Mouse (Mus musculus) midbrain, embryonic 15.5 days (tissue): Measurements from ENCODE around the gene Pigl. TPM values are rescaled to one million over a fixed set of nuclear protein-coding genes. Genes with fewer than 3 reads are reported as not detected.

ENCODE experiments used
- ATAC-seq: fragments of 200-750 bp; cut with Nextera tagmentation; replicated peaks from 2 replicates; pipeline ENCODE4 v1.8.0; 2017; ENCODE audit warnings: moderate TSS enrichment
- H3K27ac ChIP-seq: fragments of 300-500 bp; sonication (generic); 2 replicates; pipeline ENCODE4 v1.5.1; 2015; ENCODE audit warnings: mild to moderate bottlenecking, inconsistent platforms
- H3K27me3 ChIP-seq: fragments of 300-500 bp; sonication (generic); replicated peaks from 2 replicates; pipeline ENCODE4 v1.6.1; 2015; ENCODE audit warnings: inconsistent platforms
- H3K36me3 ChIP-seq: fragments of 300-500 bp; sonication (generic); replicated peaks from 2 replicates; pipeline ENCODE4 v1.6.1; 2015; ENCODE audit warnings: inconsistent platforms
- H3K4me1 ChIP-seq: fragments of 300-500 bp; sonication (generic); 2 replicates; pipeline ENCODE4 v1.6.1; 2015; ENCODE audit warnings: inconsistent platforms
- H3K4me2 ChIP-seq: fragments of 300-500 bp; sonication (generic); 2 replicates; pipeline ENCODE4 v1.6.1; 2015; ENCODE audit warnings: inconsistent platforms, mild to moderate bottlenecking, moderate library complexity
- H3K4me3 ChIP-seq: fragments of 300-500 bp; sonication (generic); 2 replicates; pipeline ENCODE4 v1.5.1; 2015; ENCODE audit warnings: mild to moderate bottlenecking, inconsistent platforms
- H3K9ac ChIP-seq: fragments of 300-500 bp; sonication (generic); 2 replicates; pipeline ENCODE4 v1.6.1; 2015; ENCODE audit warnings: mild to moderate bottlenecking, inconsistent platforms
- H3K9me3 ChIP-seq: fragments of 300-500 bp; sonication (generic); 2 replicates; pipeline ENCODE4 v1.6.1; 2016; ENCODE audit warnings: inconsistent platforms
- WGBS: fragments of 180-500 bp; shearing (Covaris S2); methylation state at CpG from one replicate; pipeline ENCODE4 v1.1.7; 2015; ENCODE audit warnings: mixed read lengths; 5-methylcytosine and 5-hydroxymethylcytosine counted together
- polyA plus RNA-seq: library from polyadenylated mRNA; unstranded; fragments of >200 nt; fragmentation: Nextera tagmentation; extraction: Ambion mirVana; gene quantifications from 2 replicates; pipeline ENCODE4 v1.2.1, GENCODE M21; 2015

The Pigl gene
- 8.0 and 8.6 TPM in 2 replicates for polyA plus RNA-seq

DNA sequence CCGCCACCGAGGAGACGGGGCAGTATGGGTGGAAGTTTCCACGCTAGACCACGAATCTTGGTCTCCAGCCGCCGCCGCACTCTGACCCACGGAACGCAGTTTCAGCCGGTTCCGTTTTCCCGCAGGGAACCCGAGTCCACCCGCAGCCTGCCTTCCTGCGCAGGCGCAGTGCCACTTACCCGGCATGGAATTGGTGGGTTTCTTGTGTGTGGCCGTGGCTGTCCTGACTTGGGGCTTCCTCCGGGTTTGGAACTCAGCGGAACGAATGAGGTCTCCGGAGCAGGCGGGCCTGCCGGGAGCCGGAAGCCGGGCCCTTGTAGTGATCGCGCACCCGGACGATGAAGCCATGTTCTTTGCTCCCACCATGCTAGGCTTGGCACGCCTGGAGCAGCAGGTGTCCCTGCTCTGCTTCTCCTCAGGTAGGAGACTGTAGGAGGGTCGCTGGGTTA, at the start of gene Pigl, which contains the start of gene Ncor1:
Gene Pigl, plus strand, starts transcription at position 185 of the 449 bp plus-strand sequence.
Gene Ncor1, minus strand, starts transcription at position 266 of the 449 bp plus-strand sequence.
- Histone ChIP-seq H3K4me1 (peaks cover 21% of the 10 kb centered on the region), H3K4me2 (peak within 1 kb of the TSS; percentile 87), H3K27ac (peak within 1 kb of the TSS; percentile 97), H3K9ac (peak within 1 kb of the TSS; percentile 94), H3K9me3 (no peaks in the 10 kb centered on the region), H3K4me3 (peak within 1 kb of the TSS; percentile 79), H3K36me3 (no peaks in the 10 kb centered on the region), H3K27me3 (no peaks in the 10 kb centered on the region)
- peak; percentile 48 for ATAC-seq
- under 1% methylated on average over 33 of the region's 33 CpGs for WGBS

DNA sequence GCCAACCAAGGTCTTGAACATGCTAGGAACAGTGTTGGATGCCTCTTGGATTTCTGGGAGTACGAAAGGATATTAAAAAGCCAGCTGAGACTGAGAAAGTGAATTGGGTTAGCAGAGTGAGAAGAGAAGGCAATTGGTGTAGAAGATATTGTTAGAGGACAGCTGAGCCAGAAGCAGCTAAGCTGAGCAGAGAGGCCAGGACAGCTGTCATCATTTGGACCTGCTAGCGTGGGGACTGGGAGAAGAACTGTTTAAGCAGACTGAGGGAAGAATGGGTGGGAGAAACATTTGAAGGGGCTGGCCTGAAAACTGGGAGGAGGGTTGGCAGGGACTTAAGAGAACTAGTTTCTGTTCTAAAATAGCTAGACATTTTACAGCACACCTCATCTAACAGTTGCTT, 49.4 kb upstream of the Pigl start:
- Histone ChIP-seq H3K4me2 (no peak overlapping the region), H3K4me1 (no peaks in the 10 kb centered on the region), H3K27ac (no peak overlapping the region), H3K36me3 (peaks cover 14% of the 10 kb centered on the region; the same call in 1 of the 2 replicates), H3K9ac (no peak overlapping the region), H3K27me3 (no peaks in the 10 kb centered on the region), H3K4me3 (no peak overlapping the region), H3K9me3 (no peaks in the 10 kb centered on the region)
- 88% methylated on average over 2 of the region's 2 CpGs for WGBS
- no peak for ATAC-seq

DNA sequence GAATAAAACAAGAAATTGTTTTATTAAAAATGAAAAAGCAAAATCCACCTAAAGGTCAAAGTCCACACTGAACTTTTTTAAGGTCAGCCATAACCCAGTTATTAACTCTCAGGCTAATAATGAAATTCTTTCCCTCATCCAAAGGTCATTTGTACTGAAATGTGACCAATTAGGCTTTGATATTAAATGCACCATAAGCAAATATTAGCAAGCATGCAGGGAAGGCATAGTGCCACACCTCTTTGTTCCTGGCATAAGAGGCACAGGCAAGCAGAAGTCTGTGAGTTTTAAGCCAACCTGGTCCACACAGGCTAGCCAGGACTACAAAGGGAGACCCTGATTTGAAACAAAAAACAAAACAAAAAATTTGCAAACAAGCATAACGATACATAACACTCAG, 48.6 kb upstream of the Pigl start:
- no peak overlapping the region for H3K9ac ChIP-seq
- 93% methylated on average over 1 of the region's 1 CpGs for WGBS
- H3K36me3 ChIP-seq, result peaks cover 20% of the 10 kb centered on the region; the same call in 1 of the 2 replicates
- ATAC-seq, result no peak
- no peaks in the 10 kb centered on the region for H3K4me1 ChIP-seq
- H3K9me3 ChIP-seq, result no peaks in the 10 kb centered on the region
- H3K4me3 ChIP-seq, result no peak overlapping the region
- H3K27me3 ChIP-seq, result no peaks in the 10 kb centered on the region
- H3K4me2 ChIP-seq, result no peak overlapping the region
- H3K27ac ChIP-seq, result no peak overlapping the region

DNA sequence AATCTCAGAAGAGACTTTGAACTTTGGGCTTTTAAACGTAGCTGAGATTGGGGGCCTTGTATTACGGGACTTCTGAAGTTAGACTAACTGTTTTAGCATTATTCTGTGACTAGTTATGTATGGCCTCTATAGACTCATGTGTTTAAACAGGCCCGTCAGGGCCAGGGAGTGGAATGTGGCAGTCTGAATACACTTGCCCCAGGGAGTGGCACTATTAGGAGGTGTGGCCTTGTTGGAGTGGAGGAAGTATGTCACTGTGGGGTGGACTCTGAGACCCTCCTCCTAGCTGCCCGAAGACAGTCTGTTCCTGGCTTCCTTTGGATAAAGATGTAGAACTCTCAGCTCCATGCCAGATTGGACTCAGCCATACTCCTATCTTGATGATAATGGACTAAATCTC, 43.2 kb upstream of the Pigl start:
- no peak for ATAC-seq
- Histone ChIP-seq H3K9me3 (no peaks in the 10 kb centered on the region), H3K36me3 (peaks cover 21% of the 10 kb centered on the region; the same call in 1 of the 2 replicates)

DNA sequence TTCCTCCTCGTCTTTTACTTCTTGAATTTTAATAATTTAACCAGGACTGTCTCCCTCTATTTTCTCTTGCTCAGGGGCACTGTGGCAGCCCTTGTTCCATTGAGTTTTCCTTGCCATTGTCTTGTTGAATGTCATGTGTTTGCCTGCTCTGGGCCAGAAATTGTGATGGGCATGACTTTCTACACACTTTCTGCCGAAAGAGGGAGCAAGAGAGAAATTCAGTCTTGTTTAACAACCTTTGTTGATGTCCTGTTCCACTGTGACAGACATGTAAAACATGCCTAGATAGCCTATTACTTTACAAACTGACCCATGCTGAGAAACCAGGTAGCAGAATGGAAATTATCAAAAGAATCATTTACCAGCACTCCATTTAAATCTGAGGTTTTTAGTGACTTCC, 33.7 kb upstream of the Pigl start:
- Histone ChIP-seq H3K4me1 (no peaks in the 10 kb centered on the region), H3K36me3 (peaks cover 4% of the 10 kb centered on the region; the same call in 1 of the 2 replicates), H3K27ac (no peak overlapping the region), H3K9ac (no peak overlapping the region), H3K4me3 (no peak overlapping the region), H3K9me3 (no peaks in the 10 kb centered on the region), H3K27me3 (no peaks in the 10 kb centered on the region), H3K4me2 (no peak overlapping the region)
- 72% methylated on average over 2 of the region's 2 CpGs for WGBS
- ATAC-seq, result no peak

More for the DNA sequence above, 43.2 kb upstream of the Pigl start:
- H3K4me3 ChIP-seq, result no peak overlapping the region
- no peak overlapping the region for H3K9ac ChIP-seq
- H3K4me1 ChIP-seq, result no peaks in the 10 kb centered on the region
- H3K4me2 ChIP-seq, result no peak overlapping the region
- H3K27me3 ChIP-seq, result no peaks in the 10 kb centered on the region
- WGBS, result 95% methylated on average over 4 of the region's 4 CpGs
- H3K27ac ChIP-seq, result no peak overlapping the region

DNA sequence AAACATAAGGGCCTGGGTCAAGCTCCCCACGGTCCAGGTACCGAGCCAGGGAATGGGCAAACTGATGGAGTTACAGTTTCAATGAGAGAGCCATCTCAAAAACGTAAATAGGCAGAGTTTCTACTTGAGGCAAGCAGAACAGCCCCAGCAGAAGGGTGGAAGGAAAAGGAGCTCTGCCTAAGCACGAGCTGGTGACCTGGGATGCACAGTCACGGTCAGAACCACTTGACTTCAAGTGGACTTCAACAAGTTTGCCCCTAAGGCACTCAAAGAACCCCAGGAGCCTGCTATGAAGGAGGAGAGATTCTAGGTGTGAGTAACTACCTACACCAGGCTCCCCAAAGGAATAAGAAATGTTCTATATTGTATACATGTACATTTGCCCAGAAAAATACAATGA, 32.0 kb upstream of the Pigl start:
- H3K9me3 ChIP-seq, result no peaks in the 10 kb centered on the region
- H3K4me1 ChIP-seq, result no peaks in the 10 kb centered on the region
- H3K27me3 ChIP-seq, result no peaks in the 10 kb centered on the region
- H3K36me3 ChIP-seq, result no peaks in the 10 kb centered on the region; the same call in 1 of the 2 replicates
- H3K9ac ChIP-seq, result no peak overlapping the region
- H3K27ac ChIP-seq, result no peak overlapping the region
- H3K4me3 ChIP-seq, result no peak overlapping the region
- H3K4me2 ChIP-seq, result no peak overlapping the region
- ATAC-seq, result no peak
- WGBS, result 86% methylated on average over 5 of the region's 5 CpGs

DNA sequence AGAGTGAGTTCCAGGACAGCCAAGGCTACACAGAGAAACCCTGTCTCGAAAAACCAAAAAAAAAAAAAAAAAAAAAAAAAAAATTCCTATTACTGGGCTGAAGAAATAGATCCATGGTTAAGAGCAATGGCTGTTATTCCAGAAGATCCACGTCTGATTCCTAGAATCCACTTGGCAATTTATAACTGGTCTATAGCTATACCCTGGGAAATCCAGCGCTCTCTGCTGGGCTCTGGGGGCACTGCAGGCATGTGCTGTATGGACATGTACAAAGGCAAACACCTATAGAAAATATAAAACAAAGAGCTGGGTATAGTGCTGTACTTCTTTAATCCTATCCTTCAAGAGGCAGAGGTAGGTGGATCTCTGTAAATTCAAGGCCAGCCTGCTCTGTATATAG, 31.2 kb upstream of the Pigl start:
- Histone ChIP-seq H3K4me2 (no peak overlapping the region), H3K27me3 (no peaks in the 10 kb centered on the region), H3K9me3 (no peaks in the 10 kb centered on the region), H3K4me3 (no peak overlapping the region), H3K9ac (no peak overlapping the region), H3K27ac (no peak overlapping the region), H3K36me3 (no peaks in the 10 kb centered on the region; the same call in 1 of the 2 replicates), H3K4me1 (no peaks in the 10 kb centered on the region)
- 81% methylated on average over 2 of the region's 3 CpGs for WGBS
- no peak for ATAC-seq

DNA sequence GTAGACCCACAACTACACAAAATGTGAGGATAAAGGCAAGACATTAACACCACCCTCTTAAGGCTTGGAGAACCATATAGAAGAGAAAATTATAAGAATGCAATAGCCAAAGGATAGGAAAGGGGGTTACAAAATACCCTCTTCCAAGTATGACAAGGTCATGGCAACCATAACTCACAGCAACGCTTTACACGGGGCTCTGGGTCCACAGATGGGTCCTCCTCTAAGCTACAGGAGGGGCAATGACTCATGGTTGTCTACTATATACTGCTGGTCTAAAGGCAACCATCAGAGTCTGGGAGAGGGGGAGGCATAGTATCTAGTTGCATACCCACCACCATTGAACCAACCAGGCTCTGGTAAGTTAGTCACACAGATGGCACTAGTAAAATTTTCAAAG, 26.0 kb upstream of the Pigl start:
- Histone ChIP-seq H3K27ac (no peak overlapping the region), H3K36me3 (0 out of 2 replicates have a peak, but pooled peaks cover 7% of the 10 kb centered on the region), H3K4me3 (no peak overlapping the region), H3K27me3 (no peaks in the 10 kb centered on the region), H3K9me3 (no peaks in the 10 kb centered on the region), H3K4me2 (no peak overlapping the region), H3K4me1 (no peaks in the 10 kb centered on the region), H3K9ac (no peak overlapping the region)
- no peak for ATAC-seq
- 99% methylated on average over 2 of the region's 2 CpGs for WGBS

DNA sequence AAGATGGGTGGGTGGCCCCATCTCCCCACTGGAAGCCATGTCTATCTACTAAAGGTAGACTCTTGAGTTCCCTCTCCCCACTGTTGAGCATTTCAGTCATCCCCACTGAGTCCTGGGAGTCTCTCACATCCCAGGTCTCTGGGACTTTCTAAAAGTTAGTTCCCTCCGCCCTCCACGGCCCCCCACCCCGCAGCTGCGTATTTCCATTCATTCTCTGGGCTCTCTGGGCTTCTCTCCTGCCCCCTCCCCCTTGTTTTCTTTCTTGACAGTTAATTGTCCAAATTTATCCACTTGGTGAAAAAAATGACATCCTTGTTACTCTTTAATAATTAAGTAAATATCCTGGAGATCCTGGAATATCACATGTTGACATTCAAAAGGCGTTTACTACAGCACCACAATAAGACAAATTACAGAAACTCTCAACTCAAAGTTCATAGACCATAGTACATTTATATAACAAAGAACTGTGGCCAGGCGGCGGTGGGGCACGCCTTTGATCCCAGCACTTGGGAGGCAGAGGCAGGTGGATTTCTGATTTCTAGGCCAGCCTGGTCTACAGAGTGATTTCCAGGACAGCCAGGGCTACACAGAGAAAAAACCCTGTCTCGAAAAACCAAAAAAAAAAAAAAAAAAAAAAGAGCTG, 17.5 kb upstream of the Pigl start:
- WGBS, result 97% methylated on average over 9 of the region's 9 CpGs
- H3K27me3 ChIP-seq, result no peaks in the 10 kb centered on the region
- H3K4me1 ChIP-seq, result no peaks in the 10 kb centered on the region
- H3K9ac ChIP-seq, result no peak overlapping the region
- 0 out of 2 replicates have a peak, but pooled peaks cover 4% of the 10 kb centered on the region for H3K36me3 ChIP-seq
- no peaks in the 10 kb centered on the region for H3K9me3 ChIP-seq
- H3K27ac ChIP-seq, result no peak overlapping the region
- ATAC-seq, result no peak
- H3K4me3 ChIP-seq, result no peak overlapping the region
- H3K4me2 ChIP-seq, result no peak overlapping the region

DNA sequence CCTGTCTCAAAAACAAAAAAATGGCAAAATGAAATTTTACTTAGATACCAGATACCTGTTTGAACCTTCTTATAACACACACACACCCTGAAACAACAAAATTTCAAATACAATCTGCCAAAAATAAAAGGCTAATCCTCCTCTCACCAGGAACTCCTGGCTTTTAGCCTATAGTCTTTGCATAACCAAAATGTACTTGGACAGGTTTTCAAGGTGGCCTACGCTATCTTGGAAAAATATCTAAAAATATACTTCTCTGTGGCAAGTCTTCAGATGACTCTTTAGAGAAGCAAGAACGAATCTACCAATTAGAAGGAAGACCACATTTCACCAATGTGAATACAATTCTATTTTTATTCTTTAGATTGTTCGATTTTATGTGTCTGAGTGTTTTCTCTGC, 12.5 kb upstream of the Pigl start:
- Histone ChIP-seq H3K9me3 (no peaks in the 10 kb centered on the region), H3K27me3 (no peaks in the 10 kb centered on the region), H3K4me1 (no peaks in the 10 kb centered on the region), H3K36me3 (no peaks in the 10 kb centered on the region), H3K9ac (no peak overlapping the region), H3K4me3 (no peak overlapping the region), H3K4me2 (no peak overlapping the region), H3K27ac (no peak overlapping the region)
- no peak for ATAC-seq
- WGBS, result 96% methylated on average over 3 of the region's 3 CpGs

DNA sequence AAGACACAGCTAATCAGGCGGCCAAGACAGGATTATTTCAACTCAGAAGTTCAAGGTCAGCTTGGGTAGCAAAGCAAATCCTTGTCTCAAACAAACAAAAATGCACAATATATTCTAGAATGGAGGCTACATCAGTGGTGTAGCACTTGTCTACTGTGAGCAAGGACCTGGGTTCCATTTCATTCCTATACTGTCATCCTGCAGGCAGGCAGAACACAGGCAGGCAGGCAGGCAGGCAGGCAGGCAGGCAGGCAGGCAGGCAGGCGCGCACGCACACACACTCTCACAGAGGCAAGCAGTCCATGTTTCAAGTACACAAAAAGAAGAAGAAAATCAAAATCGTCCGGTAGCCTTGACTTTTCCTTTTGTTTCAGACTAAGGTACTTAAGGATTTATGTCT, 9.3 kb upstream of the Pigl start:
- H3K9ac ChIP-seq, result no peak overlapping the region
- no peaks in the 10 kb centered on the region for H3K9me3 ChIP-seq
- H3K36me3 ChIP-seq, result no peaks in the 10 kb centered on the region
- 90% methylated on average over 6 of the region's 6 CpGs for WGBS
- no peaks in the 10 kb centered on the region for H3K27me3 ChIP-seq
- 0 out of 2 replicates have a peak, but pooled peaks cover 3% of the 10 kb centered on the region for H3K4me1 ChIP-seq
- H3K27ac ChIP-seq, result no peak overlapping the region
- H3K4me3 ChIP-seq, result no peak overlapping the region
- no peak overlapping the region for H3K4me2 ChIP-seq
- ATAC-seq, result no peak

DNA sequence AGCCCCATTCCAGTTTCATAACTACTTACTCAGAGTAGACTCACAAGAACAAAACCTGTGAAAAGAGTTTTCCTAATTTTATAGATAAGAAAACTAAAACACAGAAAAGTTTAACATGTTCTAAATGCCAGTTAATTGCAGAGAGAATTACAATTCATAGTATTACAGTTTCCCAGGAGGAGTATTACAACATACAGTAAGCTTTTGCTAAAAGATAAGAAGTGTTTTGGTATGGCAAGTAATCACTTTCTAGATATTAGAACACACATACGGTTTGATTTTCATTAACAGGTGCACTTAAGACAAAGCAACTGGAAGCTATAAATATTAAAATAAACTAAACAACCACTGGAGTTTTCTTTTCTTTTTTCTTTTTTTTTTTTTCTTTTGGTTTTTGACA, 3.1 kb upstream of the Pigl start:
- no peaks in the 10 kb centered on the region for H3K9me3 ChIP-seq
- H3K27ac ChIP-seq, result no peak overlapping the region
- no peak overlapping the region for H3K4me3 ChIP-seq
- no peak for ATAC-seq
- peaks cover 24% of the 10 kb centered on the region for H3K4me1 ChIP-seq
- H3K4me2 ChIP-seq, result peak overlapping the region; percentile 87; the same call in 1 of the 2 replicates
- H3K36me3 ChIP-seq, result no peaks in the 10 kb centered on the region
- no peaks in the 10 kb centered on the region for H3K27me3 ChIP-seq
- WGBS, result 79% methylated on average over 1 of the region's 1 CpGs
- H3K9ac ChIP-seq, result no peak overlapping the region

DNA sequence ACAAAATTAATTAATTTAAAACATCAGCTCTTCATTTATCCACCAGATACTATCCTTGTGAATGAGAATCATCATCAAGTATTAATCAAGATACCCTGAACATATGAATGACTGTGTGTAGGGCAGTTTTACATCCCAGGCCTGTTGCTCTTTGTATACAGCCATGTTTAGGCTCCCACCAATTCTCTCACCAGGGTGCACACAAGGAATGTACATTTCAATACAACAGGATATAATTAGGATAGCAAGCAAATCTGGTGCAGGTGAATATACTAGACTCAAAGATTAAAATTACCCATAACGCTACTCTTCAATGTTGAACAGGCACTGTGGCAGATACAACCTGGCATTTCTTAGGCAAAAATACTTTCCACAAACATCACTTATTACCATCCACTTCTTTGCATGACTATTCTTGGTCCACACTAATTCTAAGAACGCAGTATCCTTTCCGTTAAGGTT, 2.2 kb upstream of the Pigl start:
- H3K9me3 ChIP-seq, result no peaks in the 10 kb centered on the region
- H3K4me1 ChIP-seq, result peaks cover 24% of the 10 kb centered on the region
- 3% methylated on average over 3 of the region's 3 CpGs for WGBS
- H3K27ac ChIP-seq, result peak overlapping the region; percentile 97
- peak overlapping the region; percentile 94 for H3K9ac ChIP-seq
- no peak for ATAC-seq
- H3K27me3 ChIP-seq, result no peaks in the 10 kb centered on the region
- peak overlapping the region; percentile 87 for H3K4me2 ChIP-seq
- peak overlapping the region; percentile 79 for H3K4me3 ChIP-seq
- no peaks in the 10 kb centered on the region for H3K36me3 ChIP-seq
